Mouse (Mus musculus) CD8-positive naive resting alpha-beta T cell, adult 2 months (primary cell): Measurements from ENCODE around the gene Olfr1408.

Source experiments
- DNase-seq, 2 experiments: peaks; one replicate each; pipeline ENCODE4 v3.0.0; 2022; ENCODE audit warnings: low read depth in 2 of 2, low spot score in 2 of 2

Gene Olfr1408

GRCm38 (mm10) chr1:173137274-173137673 lies at the start of gene Olfr1408:
Gene Olfr1408 (minus strand): TSS chr1:173137374.
- DNase-seq, result no peak

- DNase-seq, result no peak
Observed at GRCm38 (mm10) chr1:173174154-173174842, 37.1 kb upstream of the Olfr1408 start.
